Mouse (Mus musculus): ENCODE data around the gene Kcns1. TPM values are rescaled to one million over a fixed set of nuclear protein-coding genes. Genes with fewer than 3 reads are reported as not detected.
A peak's percentile ranks its signal among the peaks of the same experiment; 100 is the strongest.

The Kcns1 gene
- total and polyA plus RNA-seq, 2 experiments from 2014 or later: 0.04 TPM; not detected in 1

- WGBS: 67% methylated on average over 4 of the region's 4 CpGs
- H3K27ac ChIP-seq (ENCODE audit: low read depth): no peak overlapping the region
- peaks cover 21% of the 10 kb centered on the region; the same call in 1 of the 2 replicates for H3K27me3 ChIP-seq (ENCODE audit: control insufficient read depth, insufficient read depth, low read length)
- TF ChIP-seq CTCF (IDR thresholded peaks at IDR 0.05; ENCODE audit: low read depth) (no peak), EP300 (IDR thresholded peaks at IDR 0.05; ENCODE audit: low read depth) (no peak)
- H3K9me3 ChIP-seq (replicated peaks; ENCODE audit: control insufficient read depth, low read length): no peaks in the 10 kb centered on the region
- ATAC-seq (ENCODE audit: insufficient read depth, low read depth) (no peak), DNase-seq (ENCODE audit: low spot score) (no peak)
- no peak overlapping the region for H3K9ac ChIP-seq (replicated peaks; ENCODE audit: low read depth, low read length)
- H3K4me1 ChIP-seq (ENCODE audit: control insufficient read depth, insufficient read depth): no peaks in the 10 kb centered on the region
- H3K36me3 ChIP-seq (replicated peaks; ENCODE audit: control insufficient read depth, insufficient read depth, low read length): no peaks in the 10 kb centered on the region
- no peak overlapping the region for H3K4me2 ChIP-seq (ENCODE audit: low read depth, low read length)
- no peak overlapping the region for H3K4me3 ChIP-seq (ENCODE audit: low read depth, low read length)
Measured at GRCm38 (mm10) chr2:164180770-164181169, 9.9 kb upstream of the Kcns1 start.

GRCm38 (mm10) chr2:164180124-164180523, 9.2 kb upstream of the Kcns1 start:
- no peak overlapping the region for H3K4me3 ChIP-seq (ENCODE audit: low read depth, low read length)
- no peaks in the 10 kb centered on the region for H3K4me1 ChIP-seq (ENCODE audit: control insufficient read depth, insufficient read depth)
- no peak overlapping the region for H3K4me2 ChIP-seq (ENCODE audit: low read depth, low read length)
- H3K9me3 ChIP-seq (replicated peaks; ENCODE audit: control insufficient read depth, low read length): no peaks in the 10 kb centered on the region
- H3K9ac ChIP-seq (replicated peaks; ENCODE audit: low read depth, low read length): no peak overlapping the region
- no peaks in the 10 kb centered on the region for H3K36me3 ChIP-seq (replicated peaks; ENCODE audit: control insufficient read depth, insufficient read depth, low read length)
- WGBS: 38% methylated on average over 3 of the region's 3 CpGs
- H3K27me3 ChIP-seq (ENCODE audit: control insufficient read depth, insufficient read depth, low read length): peaks cover 21% of the 10 kb centered on the region; the same call in 1 of the 2 replicates
- TF ChIP-seq CTCF (IDR thresholded peaks at IDR 0.05; ENCODE audit: low read depth) (peak; percentile 49), EP300 (IDR thresholded peaks at IDR 0.05; ENCODE audit: low read depth) (no peak)
- no peak for ATAC-seq (ENCODE audit: insufficient read depth, low read depth)
- DNase-seq (ENCODE audit: low spot score): no peak
- no peak overlapping the region for H3K27ac ChIP-seq (ENCODE audit: low read depth)

- Histone ChIP-seq H3K27ac (ENCODE audit: low read depth) (no peak overlapping the region), H3K4me3 (ENCODE audit: low read depth, low read length) (no peak overlapping the region), H3K4me2 (ENCODE audit: low read depth, low read length) (no peak overlapping the region), H3K27me3 (ENCODE audit: control insufficient read depth, insufficient read depth, low read length) (peaks cover 17% of the 10 kb centered on the region; the same call in 1 of the 2 replicates), H3K36me3 (replicated peaks; ENCODE audit: control insufficient read depth, insufficient read depth, low read length) (no peaks in the 10 kb centered on the region), H3K9ac (replicated peaks; ENCODE audit: low read depth, low read length) (no peak overlapping the region), H3K9me3 (replicated peaks; ENCODE audit: control insufficient read depth, low read length) (no peaks in the 10 kb centered on the region), H3K4me1 (ENCODE audit: control insufficient read depth, insufficient read depth) (no peaks in the 10 kb centered on the region)
- DNase-seq (ENCODE audit: low spot score) (no peak), ATAC-seq (ENCODE audit: insufficient read depth, low read depth) (no peak)
- 68% methylated on average over 5 of the region's 5 CpGs for WGBS
- TF ChIP-seq CTCF (IDR thresholded peaks at IDR 0.05; ENCODE audit: low read depth): no peak
- no peak for TF ChIP-seq EP300 (IDR thresholded peaks at IDR 0.05; ENCODE audit: low read depth)
Measured at GRCm38 (mm10) chr2:164177831-164178230, 6.9 kb upstream of the Kcns1 start.

GRCm38 (mm10) chr2:164175850-164176249, 4.9 kb upstream of the Kcns1 start:
- H3K4me3 ChIP-seq (ENCODE audit: low read depth, low read length): no peak overlapping the region
- TF ChIP-seq CTCF (IDR thresholded peaks at IDR 0.05; ENCODE audit: low read depth): no peak
- H3K9me3 ChIP-seq (replicated peaks; ENCODE audit: control insufficient read depth, low read length): no peaks in the 10 kb centered on the region
- no peak overlapping the region for H3K4me2 ChIP-seq (ENCODE audit: low read depth, low read length)
- ATAC-seq (ENCODE audit: insufficient read depth, low read depth) (no peak), DNase-seq (ENCODE audit: low spot score) (no peak)
- no peak overlapping the region for H3K27ac ChIP-seq (ENCODE audit: low read depth)
- no peak overlapping the region for H3K9ac ChIP-seq (replicated peaks; ENCODE audit: low read depth, low read length)
- peaks cover 22% of the 10 kb centered on the region for H3K27me3 ChIP-seq (ENCODE audit: control insufficient read depth, insufficient read depth, low read length)
- WGBS: 67% methylated on average over 3 of the region's 3 CpGs
- H3K36me3 ChIP-seq (replicated peaks; ENCODE audit: control insufficient read depth, insufficient read depth, low read length): no peaks in the 10 kb centered on the region
- no peaks in the 10 kb centered on the region for H3K4me1 ChIP-seq (ENCODE audit: control insufficient read depth, insufficient read depth)

GRCm38 (mm10) chr2:164174649-164175395, 3.9 kb upstream of the Kcns1 start:
- peaks cover 32% of the 10 kb centered on the region for H3K27me3 ChIP-seq (ENCODE audit: control insufficient read depth, insufficient read depth, low read length)

GRCm38 (mm10) chr2:164173394-164173793, 2.5 kb upstream of the Kcns1 start:
- H3K27ac ChIP-seq (ENCODE audit: low read depth): no peak overlapping the region
- DNase-seq (ENCODE audit: low spot score) (no peak), ATAC-seq (ENCODE audit: insufficient read depth, low read depth) (no peak)
- no peaks in the 10 kb centered on the region for H3K9me3 ChIP-seq (replicated peaks; ENCODE audit: control insufficient read depth, low read length)
- H3K9ac ChIP-seq (replicated peaks; ENCODE audit: low read depth, low read length): no peak overlapping the region
- H3K4me1 ChIP-seq (ENCODE audit: control insufficient read depth, insufficient read depth): peaks cover 3% of the 10 kb centered on the region
- H3K4me2 ChIP-seq (ENCODE audit: low read depth, low read length): no peak overlapping the region
- no peak overlapping the region for H3K4me3 ChIP-seq (ENCODE audit: low read depth, low read length)
- H3K27me3 ChIP-seq (ENCODE audit: control insufficient read depth, insufficient read depth, low read length): peaks cover 45% of the 10 kb centered on the region
- TF ChIP-seq CTCF (IDR thresholded peaks at IDR 0.05; ENCODE audit: low read depth) (no peak), EP300 (IDR thresholded peaks at IDR 0.05; ENCODE audit: low read depth) (no peak)
- H3K36me3 ChIP-seq (replicated peaks; ENCODE audit: control insufficient read depth, insufficient read depth, low read length): no peaks in the 10 kb centered on the region
- 13% methylated on average over 3 of the region's 3 CpGs for WGBS

More at GRCm38 (mm10) chr2:164174649-164175395, 3.9 kb upstream of the Kcns1 start:
- Histone ChIP-seq H3K36me3 (replicated peaks; ENCODE audit: control insufficient read depth, insufficient read depth, low read length) (no peaks in the 10 kb centered on the region), H3K27ac (ENCODE audit: low read depth) (no peak overlapping the region), H3K9me3 (replicated peaks; ENCODE audit: control insufficient read depth, low read length) (no peaks in the 10 kb centered on the region), H3K9ac (replicated peaks; ENCODE audit: low read depth, low read length) (no peak overlapping the region), H3K4me1 (ENCODE audit: control insufficient read depth, insufficient read depth) (no peaks in the 10 kb centered on the region), H3K4me3 (ENCODE audit: low read depth, low read length) (no peak overlapping the region), H3K4me2 (ENCODE audit: low read depth, low read length) (no peak overlapping the region)
- TF ChIP-seq EP300 (IDR thresholded peaks at IDR 0.05; ENCODE audit: low read depth): no peak
- no peak for TF ChIP-seq CTCF (IDR thresholded peaks at IDR 0.05; ENCODE audit: low read depth)
- 65% methylated on average over 8 of the region's 8 CpGs for WGBS
- ATAC-seq (ENCODE audit: insufficient read depth, low read depth): no peak
- DNase-seq (ENCODE audit: low spot score): no peak

Measured in heart, postnatal 0 days (tissue).